Mouse (Mus musculus) kidney, postnatal 0 days (tissue): Measurements from ENCODE around the gene Mettl17. TPM values are rescaled to one million over a fixed set of nuclear protein-coding genes. Genes with fewer than 3 reads are reported as not detected.
"Not testable (repeated sequence)": the region's sequence is repeated elsewhere in the genome, so short reads cannot be mapped to it uniquely, and the experiment has no call there.

ENCODE experiments used
- ATAC-seq: fragments of 200-750 bp; cut with Nextera tagmentation; replicated peaks from 2 replicates; pipeline ENCODE4 v1.8.0; 2017; ENCODE audit warnings: low read depth, moderate number of reproducible peaks, moderate TSS enrichment, moderate library complexity; ENCODE audit not compliant: low FRiP score
- DNase-seq: peaks from one replicate; pipeline ENCODE4 v3.0.0-alpha.2; 2016; ENCODE audit warnings: low spot score
- H3K27ac ChIP-seq: fragments of 300-500 bp; sonication (generic); 2 replicates; pipeline ENCODE4 v1.5.1; 2014; ENCODE audit warnings: mild to moderate bottlenecking
- H3K27me3 ChIP-seq: fragments of 300-500 bp; sonication (generic); 2 replicates; pipeline ENCODE4 v1.6.1; 2014; ENCODE audit warnings: low read length, mixed read lengths; ENCODE audit not compliant: insufficient read depth
- H3K36me3 ChIP-seq: fragments of 300-500 bp; sonication (generic); 2 replicates; pipeline ENCODE4 v1.6.1; 2014; ENCODE audit warnings: low read length, mixed read lengths; ENCODE audit not compliant: insufficient read depth
- H3K4me1 ChIP-seq: fragments of 300-500 bp; sonication (generic); replicated peaks from 2 replicates; pipeline ENCODE4 v1.6.1; 2014; ENCODE audit warnings: antibody characterized with exemption, low read length, mixed read lengths; ENCODE audit not compliant: insufficient read depth
- H3K4me2 ChIP-seq: fragments of 300-500 bp; sonication (generic); 2 replicates; pipeline ENCODE4 v1.6.1; 2014; ENCODE audit warnings: mild to moderate bottlenecking, low read length, moderate library complexity, mixed read lengths
- H3K4me3 ChIP-seq: fragments of 300-500 bp; sonication (generic); replicated peaks from 2 replicates; pipeline ENCODE4 v1.5.1; 2014; ENCODE audit warnings: low read depth, low read length
- H3K9ac ChIP-seq: fragments of 300-500 bp; sonication (generic); 2 replicates; pipeline ENCODE4 v1.6.1; 2014; ENCODE audit warnings: low read depth, low read length
- H3K9me3 ChIP-seq: fragments of 300-500 bp; sonication (generic); replicated peaks from 2 replicates; pipeline ENCODE4 v1.6.1; 2016; ENCODE audit warnings: low read length, inconsistent platforms, mixed read lengths
- CTCF ChIP-seq: IDR thresholded peaks from 2 replicates; pipeline ENCODE4 v1.5.1; 2016; ENCODE audit warnings: antibody characterized with exemption, low read depth, mild to moderate bottlenecking, moderate library complexity
- WGBS: fragments of 180-500 bp; shearing (Covaris S2); extraction: QIAGEN DNeasy Blood & Tissue Kit; methylation state at CpG from one replicate; pipeline ENCODE4 v1.1.7; 2014; 5-methylcytosine and 5-hydroxymethylcytosine counted together
- polyA plus RNA-seq: library from polyadenylated mRNA; unstranded; fragments of >200 nt; fragmentation: Nextera tagmentation; extraction: Ambion mirVana; gene quantifications from 2 replicates; pipeline ENCODE4 v1.2.1, GENCODE M21; 2015

Mettl17 gene
- polyA plus RNA-seq, 1 experiment from 2014 or later, result 46.3 TPM

GRCm38 (mm10) chr14:51922571-51922865 lies 37.9 kb downstream of the Mettl17 start, which contains the start of gene Rnase13:
Gene Rnase13 (minus strand): TSS chr14:51922773.
- TF ChIP-seq CTCF, result no peak
- Histone ChIP-seq H3K9ac (no peak within 1 kb of the TSS), H3K27ac (no peak within 1 kb of the TSS), H3K4me3 (no peak within 1 kb of the TSS), H3K4me1 (no peaks in the 10 kb centered on the region), H3K9me3 (no peaks in the 10 kb centered on the region), H3K27me3 (no peaks in the 10 kb centered on the region), H3K4me2 (no peak within 1 kb of the TSS), H3K36me3 (no peaks in the 10 kb centered on the region)
- ATAC-seq (no peak), DNase-seq (no peak)
- 84% methylated on average over 7 of the region's 7 CpGs for WGBS

- Histone ChIP-seq H3K27ac (no peak overlapping the region), H3K36me3 (no peaks in the 10 kb centered on the region), H3K4me3 (no peak overlapping the region), H3K4me2 (no peak overlapping the region), H3K9ac (no peak overlapping the region), H3K4me1 (no peaks in the 10 kb centered on the region), H3K9me3 (no peaks in the 10 kb centered on the region), H3K27me3 (no peaks in the 10 kb centered on the region)
- 80% methylated on average over 2 of the region's 2 CpGs for WGBS
- DNase-seq (no peak), ATAC-seq (no peak)
- no peak for TF ChIP-seq CTCF
Observed at GRCm38 (mm10) chr14:51922910-51923309, 38.3 kb downstream of the Mettl17 start.

DNA sequence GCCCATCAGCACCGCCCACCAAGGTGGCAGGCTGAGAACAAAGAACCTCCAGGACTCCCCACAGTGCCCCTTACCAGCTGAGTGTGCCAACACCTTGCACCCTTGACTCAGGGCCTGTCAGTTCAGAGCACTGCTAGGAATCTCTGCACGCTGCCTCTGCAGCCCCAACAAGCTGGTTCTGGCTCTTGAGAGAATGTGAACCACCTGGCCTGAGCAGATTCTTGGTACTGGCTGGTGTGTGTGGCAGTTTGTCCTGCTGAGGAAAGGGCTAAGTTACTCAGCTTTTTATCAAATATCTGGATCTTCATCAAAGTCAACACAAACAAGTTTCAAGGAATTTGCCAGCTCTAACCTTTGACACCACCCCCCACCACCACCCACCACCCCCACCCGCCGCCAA lies 38.9 kb downstream of the Mettl17 start:
- no peak for TF ChIP-seq CTCF
- no peaks in the 10 kb centered on the region for H3K4me1 ChIP-seq
- H3K4me3 ChIP-seq, result no peak overlapping the region
- no peak for DNase-seq
- H3K27me3 ChIP-seq, result no peaks in the 10 kb centered on the region
- H3K4me2 ChIP-seq, result no peak overlapping the region
- H3K27ac ChIP-seq, result no peak overlapping the region
- 75% methylated on average over 4 of the region's 4 CpGs for WGBS
- no peaks in the 10 kb centered on the region for H3K9me3 ChIP-seq
- H3K9ac ChIP-seq, result no peak overlapping the region
- ATAC-seq, result no peak
- H3K36me3 ChIP-seq, result no peaks in the 10 kb centered on the region

GRCm38 (mm10) chr14:51926930-51927329 lies 42.3 kb downstream of the Mettl17 start:
- H3K36me3 ChIP-seq, H3K9ac ChIP-seq, DNase-seq, H3K27me3 ChIP-seq, H3K4me3 ChIP-seq, ATAC-seq, H3K9me3 ChIP-seq, H3K4me2 ChIP-seq, H3K27ac ChIP-seq, H3K4me1 ChIP-seq: not testable (repeated sequence)
- 95% methylated on average over 11 of the region's 11 CpGs for WGBS

DNA sequence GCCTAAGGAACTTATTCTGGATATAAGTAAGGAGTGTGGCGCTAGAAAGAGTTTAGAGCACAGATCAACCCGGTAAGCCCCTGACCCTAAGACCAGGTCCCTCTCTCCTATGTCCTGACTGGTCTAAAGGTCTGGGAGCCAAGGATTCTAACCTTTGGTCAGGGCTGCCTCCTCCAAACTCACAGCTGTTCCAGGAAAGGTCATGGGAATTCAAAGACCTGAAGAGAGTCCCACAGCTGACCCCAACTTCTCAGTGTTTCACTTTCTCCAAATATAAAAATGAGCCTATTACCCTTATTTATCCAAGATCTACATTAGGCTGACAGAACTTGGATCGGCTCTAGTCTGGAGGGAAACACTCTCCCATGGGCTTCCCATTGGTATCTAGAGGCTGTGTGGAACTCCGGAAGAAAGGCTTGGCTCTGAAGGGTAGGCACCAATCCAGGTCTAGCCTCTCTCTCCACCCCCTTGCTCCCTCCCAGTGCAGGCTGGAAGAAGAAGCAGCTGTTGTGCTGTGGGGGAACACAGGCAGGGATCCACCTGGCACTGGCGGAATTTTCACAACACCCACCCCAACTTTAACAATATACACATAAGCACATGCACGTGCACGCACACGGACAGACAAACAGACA lies 44.8 kb downstream of the Mettl17 start:
- 67% methylated on average over 8 of the region's 8 CpGs for WGBS
- peak overlapping the region; percentile 31; the same call in 1 of the 2 replicates for H3K27ac ChIP-seq
- no peaks in the 10 kb centered on the region for H3K36me3 ChIP-seq
- DNase-seq (peak; percentile 56), ATAC-seq (no peak)
- H3K4me2 ChIP-seq, result no peak overlapping the region
- no peaks in the 10 kb centered on the region for H3K9me3 ChIP-seq
- no peak for TF ChIP-seq CTCF
- no peak overlapping the region for H3K4me3 ChIP-seq
- H3K4me1 ChIP-seq, result no peaks in the 10 kb centered on the region; the same call in 1 of the 2 replicates
- no peaks in the 10 kb centered on the region for H3K27me3 ChIP-seq
- H3K9ac ChIP-seq, result no peak overlapping the region

- Histone ChIP-seq H3K4me1 (no peaks in the 10 kb centered on the region; the same call in 1 of the 2 replicates), H3K9ac (no peak overlapping the region), H3K27ac (no peak overlapping the region), H3K36me3 (no peaks in the 10 kb centered on the region), H3K4me3 (no peak overlapping the region), H3K27me3 (no peaks in the 10 kb centered on the region), H3K9me3 (no peaks in the 10 kb centered on the region), H3K4me2 (no peak overlapping the region)
- no peak for TF ChIP-seq CTCF
- DNase-seq (no peak), ATAC-seq (no peak)
- WGBS, result 76% methylated on average over 9 of the region's 9 CpGs
Observed at GRCm38 (mm10) chr14:51929968-51930367, 45.3 kb downstream of the Mettl17 start.

DNA sequence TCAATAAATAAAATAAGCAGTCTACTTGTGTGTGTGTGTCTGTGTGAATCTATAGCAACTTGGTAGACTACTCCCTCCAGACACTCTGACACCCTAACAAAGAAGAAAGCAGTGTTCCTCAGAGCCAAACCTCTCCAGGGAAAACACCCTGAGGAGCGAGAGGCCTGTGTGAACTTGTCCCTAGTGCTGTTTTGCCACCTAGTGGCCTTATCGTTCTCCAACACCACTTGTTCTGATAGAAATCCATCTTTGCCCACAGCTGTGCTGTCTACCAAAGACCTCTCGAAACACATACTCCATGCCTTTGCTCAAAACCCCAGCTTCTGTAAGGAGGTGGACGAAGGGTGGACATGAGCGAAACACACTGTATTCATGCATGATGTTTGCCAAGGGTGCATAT lies 46.2 kb downstream of the Mettl17 start:
- DNase-seq (peak; percentile 92), ATAC-seq (peak; percentile 80)
- Histone ChIP-seq H3K4me1 (no peaks in the 10 kb centered on the region; the same call in 1 of the 2 replicates), H3K36me3 (no peaks in the 10 kb centered on the region), H3K4me2 (no peak overlapping the region), H3K27me3 (no peaks in the 10 kb centered on the region), H3K4me3 (no peak overlapping the region), H3K9ac (no peak overlapping the region), H3K27ac (no peak overlapping the region), H3K9me3 (no peaks in the 10 kb centered on the region)
- peak; percentile 83 for TF ChIP-seq CTCF
- WGBS, result 25% methylated on average over 5 of the region's 5 CpGs
